Mouse (Mus musculus) myocyte (in vitro differentiated cells): ENCODE measurements around the gene Cdt1.

Experiments used
- CEBPB ChIP-seq: IDR thresholded peaks from 2 replicates; pipeline ENCODE4 v1.6.1; 2011; ENCODE audit warnings: mild to moderate bottlenecking, moderate library complexity; ENCODE audit not compliant: poor library complexity, insufficient read depth, severe bottlenecking
- MAX ChIP-seq: IDR thresholded peaks from one replicate; pipeline ENCODE4 v1.6.1; 2011; ENCODE audit warnings: low read depth, mild to moderate bottlenecking, control low read depth
- MYOD1 ChIP-seq, 3 experiments: IDR thresholded peaks; one replicate each; pipeline ENCODE4 v1.6.1; 2011; ENCODE audit warnings: control low read depth in 2 of 3, low read depth in 2 of 3, mild to moderate bottlenecking in 2 of 3, moderate library complexity in 1 of 3; ENCODE audit not compliant: insufficient read length in 2 of 3, control insufficient read depth in 1 of 3
- POLR2A ChIP-seq: IDR thresholded peaks from one replicate; pipeline ENCODE4 v1.6.1; 2011; ENCODE audit warnings: low read depth, mild to moderate bottlenecking, control low read depth, moderate library complexity; ENCODE audit not compliant: insufficient read length
- POLR2AphosphoS2 ChIP-seq: IDR thresholded peaks from one replicate; pipeline ENCODE4 v1.6.1; 2011; ENCODE audit warnings: low read depth, control low read depth; ENCODE audit not compliant: insufficient read length
- USF1 ChIP-seq: IDR thresholded peaks from one replicate; pipeline ENCODE4 v1.6.1; 2011; ENCODE audit warnings: low read depth, mild to moderate bottlenecking, control low read depth, moderate library complexity

GRCm38 (mm10) chr8:122546811-122547453 is 20.9 kb upstream of the Cdt1 start:
- TF ChIP-seq USF1, result no peak
- peak; percentile 28 for TF ChIP-seq POLR2A
- TF ChIP-seq MAX, result no peak
- TF ChIP-seq POLR2AphosphoS2, result no peak
- peak in 1 of 3 experiments; percentile 39 for TF ChIP-seq MYOD1 (IDR thresholded peaks at IDR 0.05; ENCODE audit: control insufficient read depth in 1 of 3, insufficient read length in 2 of 3, low read depth in 2 of 3)
- no peak for TF ChIP-seq CEBPB
